Mouse (Mus musculus): ENCODE data around the gene Dnaja2. TPM values are rescaled to one million over a fixed set of nuclear protein-coding genes. Genes with fewer than 3 reads are reported as not detected.

Dnaja2 gene
- 206 and 218 TPM in 2 replicates for polyA plus RNA-seq (2016; fragmentation: Nextera tagmentation; extraction: Ambion mirVana)

- H3K36me3 ChIP-seq (replicated peaks): peaks cover 31% of the 10 kb centered on the region
- H3K27ac ChIP-seq: peak within 1 kb of the TSS; percentile 96
- no peaks in the 10 kb centered on the region for H3K9me3 ChIP-seq
- 1% methylated on average over 77 of the region's 77 CpGs for WGBS
- H3K4me1 ChIP-seq: peaks cover 25% of the 10 kb centered on the region
- H3K27me3 ChIP-seq (ENCODE audit: poor library complexity, severe bottlenecking): no peaks in the 10 kb centered on the region
- H3K4me3 ChIP-seq: peak within 1 kb of the TSS; percentile 88
- peak; percentile 87 for DNase-seq (ENCODE audit: extremely low spot score, low spot score)
These were observed at the start of gene Dnaja2 for GRCm38 (mm10) chr8:85555181-85556145. TSS of gene Dnaja2 (minus strand) at chr8:85555344.

GRCm38 (mm10) chr8:85604201-85604600 lies 49.1 kb upstream of the Dnaja2 start:
- H3K27ac ChIP-seq: no peak overlapping the region
- 82% methylated on average over 4 of the region's 4 CpGs for WGBS
- no peaks in the 10 kb centered on the region for H3K36me3 ChIP-seq (replicated peaks)
- H3K27me3 ChIP-seq (ENCODE audit: poor library complexity, severe bottlenecking): no peaks in the 10 kb centered on the region
- no peaks in the 10 kb centered on the region for H3K9me3 ChIP-seq
- no peak overlapping the region for H3K4me3 ChIP-seq
- H3K4me1 ChIP-seq: no peaks in the 10 kb centered on the region
- no peak for DNase-seq (ENCODE audit: extremely low spot score, low spot score)

GRCm38 (mm10) chr8:85603203-85603895 lies 48.2 kb upstream of the Dnaja2 start:
- H3K36me3 ChIP-seq (replicated peaks): no peaks in the 10 kb centered on the region
- H3K4me3 ChIP-seq: no peak overlapping the region
- DNase-seq (ENCODE audit: extremely low spot score, low spot score): peak; percentile 63
- H3K4me1 ChIP-seq: no peaks in the 10 kb centered on the region
- H3K27ac ChIP-seq: no peak overlapping the region
- no peaks in the 10 kb centered on the region for H3K27me3 ChIP-seq (ENCODE audit: poor library complexity, severe bottlenecking)
- H3K9me3 ChIP-seq: no peaks in the 10 kb centered on the region
- 45% methylated on average over 8 of the region's 8 CpGs for whole genome bisulfite sequencing

GRCm38 (mm10) chr8:85602737-85603136 lies 47.6 kb upstream of the Dnaja2 start:
- DNase-seq (ENCODE audit: extremely low spot score, low spot score): no peak
- H3K27ac ChIP-seq: no peak overlapping the region
- no peaks in the 10 kb centered on the region for H3K36me3 ChIP-seq (replicated peaks)
- no peaks in the 10 kb centered on the region for H3K9me3 ChIP-seq
- H3K4me1 ChIP-seq: no peaks in the 10 kb centered on the region
- 75% methylated on average over 4 of the region's 4 CpGs for WGBS
- no peak overlapping the region for H3K4me3 ChIP-seq
- H3K27me3 ChIP-seq (ENCODE audit: poor library complexity, severe bottlenecking): no peaks in the 10 kb centered on the region

GRCm38 (mm10) chr8:85601741-85602140 lies 46.6 kb upstream of the Dnaja2 start:
- no peak for DNase-seq (ENCODE audit: extremely low spot score, low spot score)
- Histone ChIP-seq H3K27ac (no peak overlapping the region), H3K36me3 (replicated peaks) (no peaks in the 10 kb centered on the region), H3K4me3 (no peak overlapping the region), H3K4me1 (no peaks in the 10 kb centered on the region), H3K27me3 (ENCODE audit: poor library complexity, severe bottlenecking) (no peaks in the 10 kb centered on the region), H3K9me3 (no peaks in the 10 kb centered on the region)
- WGBS: 87% methylated on average over 8 of the region's 8 CpGs

GRCm38 (mm10) chr8:85597413-85598191 lies 42.5 kb upstream of the Dnaja2 start:
- Histone ChIP-seq H3K4me1 (peaks cover 11% of the 10 kb centered on the region), H3K9me3 (no peaks in the 10 kb centered on the region), H3K4me3 (no peak overlapping the region), H3K27me3 (ENCODE audit: poor library complexity, severe bottlenecking) (no peaks in the 10 kb centered on the region), H3K36me3 (replicated peaks) (no peaks in the 10 kb centered on the region), H3K27ac (no peak overlapping the region)
- 72% methylated on average over 8 of the region's 8 CpGs for WGBS
- DNase-seq (ENCODE audit: extremely low spot score, low spot score): no peak

- Histone ChIP-seq H3K27ac (no peak overlapping the region), H3K4me1 (peaks cover 11% of the 10 kb centered on the region), H3K4me3 (no peak overlapping the region), H3K9me3 (no peaks in the 10 kb centered on the region), H3K27me3 (ENCODE audit: poor library complexity, severe bottlenecking) (no peaks in the 10 kb centered on the region), H3K36me3 (replicated peaks) (no peaks in the 10 kb centered on the region)
- 80% methylated on average over 6 of the region's 6 CpGs for WGBS
- DNase-seq (ENCODE audit: extremely low spot score, low spot score): no peak
These were observed 40.2 kb upstream of the Dnaja2 start for GRCm38 (mm10) chr8:85595391-85595790.

- DNase-seq (ENCODE audit: extremely low spot score, low spot score): no peak
- Histone ChIP-seq H3K4me3 (no peak overlapping the region), H3K27ac (no peak overlapping the region), H3K9me3 (no peaks in the 10 kb centered on the region), H3K36me3 (replicated peaks) (no peaks in the 10 kb centered on the region), H3K27me3 (ENCODE audit: poor library complexity, severe bottlenecking) (no peaks in the 10 kb centered on the region), H3K4me1 (peaks cover 11% of the 10 kb centered on the region)
- WGBS: 49% methylated on average over 3 of the region's 3 CpGs
These were observed 39.8 kb upstream of the Dnaja2 start for GRCm38 (mm10) chr8:85594983-85595382.

GRCm38 (mm10) chr8:85593324-85593723 lies 38.2 kb upstream of the Dnaja2 start:
- H3K27ac ChIP-seq: no peak overlapping the region
- H3K9me3 ChIP-seq: no peaks in the 10 kb centered on the region
- H3K4me3 ChIP-seq: no peak overlapping the region
- no peak for DNase-seq (ENCODE audit: extremely low spot score, low spot score)
- no peaks in the 10 kb centered on the region for H3K27me3 ChIP-seq (ENCODE audit: poor library complexity, severe bottlenecking)
- 85% methylated on average over 3 of the region's 3 CpGs for WGBS
- H3K36me3 ChIP-seq (replicated peaks): no peaks in the 10 kb centered on the region
- H3K4me1 ChIP-seq: peaks cover 11% of the 10 kb centered on the region

- Histone ChIP-seq H3K27ac (no peak overlapping the region), H3K36me3 (replicated peaks) (no peaks in the 10 kb centered on the region), H3K4me1 (peaks cover 11% of the 10 kb centered on the region), H3K9me3 (no peaks in the 10 kb centered on the region), H3K4me3 (no peak overlapping the region), H3K27me3 (ENCODE audit: poor library complexity, severe bottlenecking) (no peaks in the 10 kb centered on the region)
- no peak for DNase-seq (ENCODE audit: extremely low spot score, low spot score)
- 86% methylated on average over 1 of the region's 1 CpGs for WGBS
These were observed 36.4 kb upstream of the Dnaja2 start for GRCm38 (mm10) chr8:85591532-85591931.

- 90% methylated on average over 1 of the region's 1 CpGs for WGBS
- no peak for DNase-seq (ENCODE audit: extremely low spot score, low spot score)
- H3K27ac ChIP-seq: no peak overlapping the region
- H3K36me3 ChIP-seq (replicated peaks): no peaks in the 10 kb centered on the region
- H3K4me1 ChIP-seq: peaks cover 6% of the 10 kb centered on the region
- H3K9me3 ChIP-seq: no peaks in the 10 kb centered on the region
- no peak overlapping the region for H3K4me3 ChIP-seq
- no peaks in the 10 kb centered on the region for H3K27me3 ChIP-seq (ENCODE audit: poor library complexity, severe bottlenecking)
These were observed 35.1 kb upstream of the Dnaja2 start for GRCm38 (mm10) chr8:85590258-85590657.

GRCm38 (mm10) chr8:85588596-85588995 lies 33.5 kb upstream of the Dnaja2 start:
- 85% methylated on average over 2 of the region's 2 CpGs for WGBS

More at GRCm38 (mm10) chr8:85588596-85588995, 33.5 kb upstream of the Dnaja2 start:
- H3K27ac ChIP-seq: no peak overlapping the region
- DNase-seq (ENCODE audit: extremely low spot score, low spot score): no peak
- no peaks in the 10 kb centered on the region for H3K27me3 ChIP-seq (ENCODE audit: poor library complexity, severe bottlenecking)
- no peak overlapping the region for H3K4me3 ChIP-seq
- H3K36me3 ChIP-seq (replicated peaks): no peaks in the 10 kb centered on the region
- H3K4me1 ChIP-seq: no peaks in the 10 kb centered on the region
- no peaks in the 10 kb centered on the region for H3K9me3 ChIP-seq
